Mouse (Mus musculus) monocyte, adult 5-6 weeks (primary cell): ENCODE results near the gene Rbm20. TPM values are rescaled to one million over a fixed set of nuclear protein-coding genes. Genes with fewer than 3 reads are reported as not detected.

Experiments
- ATAC-seq: fragments of 153-309, 156-312 bp; replicated peaks from 2 replicates; pipeline ENCODE4 v1.8.0; 2017; ENCODE audit warnings: mild to moderate bottlenecking; ENCODE audit not compliant: low TSS enrichment, insufficient number of reproducible peaks, severe bottlenecking, poor library complexity, low FRiP score
- total RNA-seq: library from RNA; stranded (forward); fragments of 200-1000, 200-491, 200-594 nt; gene quantifications from 3 replicates; pipeline ENCODE4 v1.2.3, GENCODE M21; 2017

Rbm20 gene
- total RNA-seq, 1 experiment from 2014 or later = not detected

DNA sequence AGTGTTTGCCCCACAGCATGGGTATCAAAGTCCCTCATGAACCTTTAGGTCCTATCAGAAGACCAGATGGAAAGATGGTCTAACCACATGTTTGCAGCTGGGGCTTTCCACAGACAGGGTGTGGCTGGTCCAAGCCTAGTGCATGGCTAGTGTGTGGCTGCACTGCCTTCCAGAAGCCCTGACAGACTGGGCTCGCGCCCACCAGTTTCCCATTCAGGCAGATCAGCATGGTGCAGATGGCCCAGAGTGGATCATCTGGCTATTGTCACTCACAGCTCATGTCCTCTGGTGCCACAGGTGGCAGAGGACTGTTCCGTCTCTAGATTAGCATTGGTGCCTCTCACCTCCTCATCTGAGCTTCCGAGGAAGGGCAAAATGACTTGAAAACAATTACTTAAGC is 33.8 kb downstream of the Rbm20 start:
- no peak for ATAC-seq

DNA sequence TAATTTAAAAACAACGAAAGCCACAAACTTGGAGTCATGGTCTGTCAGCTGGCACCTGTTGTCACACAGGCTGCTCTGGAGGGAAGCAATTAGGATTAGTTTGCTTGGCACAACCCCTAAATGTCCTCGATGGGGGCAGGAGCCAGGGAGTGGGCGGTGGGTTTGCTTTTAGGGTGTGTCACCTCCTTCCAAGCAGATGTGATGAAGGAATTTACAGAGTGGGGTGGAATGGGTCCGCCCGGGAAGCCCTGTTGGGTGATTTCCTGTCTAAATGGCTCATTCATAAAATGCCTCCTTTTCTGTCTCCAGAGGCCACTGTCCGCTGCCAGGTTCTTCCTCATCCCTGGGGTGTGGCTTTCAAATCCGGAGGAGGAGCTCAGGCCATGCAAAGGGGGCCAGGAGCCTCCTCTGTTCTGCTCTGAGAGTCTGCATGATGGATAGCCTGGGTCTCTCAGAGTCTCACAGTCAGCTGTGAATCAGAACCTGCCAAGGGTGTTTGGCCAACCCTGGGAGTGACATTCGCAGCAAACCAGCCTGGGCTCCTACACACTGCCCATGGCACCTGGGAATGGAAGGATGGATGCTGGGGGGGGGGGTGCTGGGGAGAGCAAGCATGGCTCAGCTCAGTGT is 34.3 kb downstream of the Rbm20 start:
- ATAC-seq = no peak

DNA sequence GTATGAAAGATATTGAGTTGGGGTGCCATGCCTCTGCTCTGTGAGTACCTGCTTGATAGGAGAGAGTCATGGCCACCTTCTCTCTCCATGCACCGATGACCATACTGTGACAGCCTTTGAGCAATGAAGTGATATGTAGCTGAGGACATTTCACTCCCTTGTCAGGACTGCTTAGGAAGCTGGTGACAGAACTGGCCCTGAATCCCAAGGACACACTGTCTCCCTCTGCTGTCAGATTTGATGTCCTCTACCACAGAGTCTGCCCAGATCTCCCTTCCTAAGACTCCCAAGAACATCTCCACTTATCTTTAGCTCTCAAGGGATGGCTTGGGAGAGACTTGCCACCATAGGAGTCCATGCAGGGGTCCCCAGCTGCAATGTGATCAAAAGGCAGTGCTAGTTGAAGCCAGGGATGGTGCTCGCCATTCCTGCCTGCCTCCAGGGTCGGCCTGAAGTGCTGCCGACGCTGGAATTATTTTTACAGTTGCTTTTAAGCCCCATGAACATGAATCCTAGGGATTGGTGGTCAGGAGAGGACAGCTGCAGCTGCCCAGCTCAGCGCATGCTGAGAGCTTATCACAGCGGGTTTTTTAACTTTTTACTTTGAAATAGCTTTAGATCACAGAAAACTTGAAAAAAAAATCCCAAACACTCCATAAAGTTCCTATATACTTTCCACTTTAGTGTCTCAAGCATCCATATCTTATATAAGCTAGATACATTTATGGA is 35.4 kb downstream of the Rbm20 start:
- ATAC-seq = no peak

DNA sequence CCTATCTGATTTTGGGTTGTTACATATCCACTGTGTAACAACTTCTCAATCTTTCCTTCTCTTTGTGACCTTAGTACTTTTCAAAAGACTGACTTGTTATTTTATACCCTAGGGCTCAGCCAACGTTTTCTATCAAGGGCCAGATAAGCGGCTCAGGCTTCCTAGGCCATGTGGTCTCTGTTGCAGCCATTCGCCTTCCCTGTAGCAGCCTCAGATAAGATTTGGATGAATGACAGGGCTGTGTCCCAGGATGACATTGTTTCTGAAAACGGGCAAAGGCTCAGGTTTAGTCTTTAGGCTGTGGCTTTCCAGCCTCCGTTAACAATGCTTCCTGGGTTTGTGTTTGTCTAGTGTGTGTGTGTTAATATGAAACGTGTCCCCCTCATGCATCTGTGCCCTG is 36.3 kb downstream of the Rbm20 start:
- no peak for ATAC-seq

DNA sequence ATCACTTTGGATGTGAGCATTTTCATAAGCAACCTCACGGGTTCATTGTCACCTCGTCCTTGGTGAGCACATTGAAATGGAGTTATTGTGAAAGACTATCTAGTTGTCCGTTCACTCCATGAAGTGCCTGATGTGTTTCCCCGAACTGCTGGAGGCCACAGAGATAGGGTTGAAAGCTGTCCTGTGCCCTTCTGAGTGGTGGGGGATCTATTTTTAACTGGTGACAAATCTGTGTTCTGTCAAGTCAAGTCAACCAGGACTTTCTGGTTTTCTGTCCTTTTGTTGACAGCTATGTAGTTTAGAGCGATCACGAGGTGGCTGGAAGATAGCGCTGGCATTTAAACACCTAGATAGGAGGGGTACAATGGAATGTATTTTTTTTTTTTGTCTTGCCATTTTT is 39.4 kb downstream of the Rbm20 start:
- ATAC-seq = no peak

DNA sequence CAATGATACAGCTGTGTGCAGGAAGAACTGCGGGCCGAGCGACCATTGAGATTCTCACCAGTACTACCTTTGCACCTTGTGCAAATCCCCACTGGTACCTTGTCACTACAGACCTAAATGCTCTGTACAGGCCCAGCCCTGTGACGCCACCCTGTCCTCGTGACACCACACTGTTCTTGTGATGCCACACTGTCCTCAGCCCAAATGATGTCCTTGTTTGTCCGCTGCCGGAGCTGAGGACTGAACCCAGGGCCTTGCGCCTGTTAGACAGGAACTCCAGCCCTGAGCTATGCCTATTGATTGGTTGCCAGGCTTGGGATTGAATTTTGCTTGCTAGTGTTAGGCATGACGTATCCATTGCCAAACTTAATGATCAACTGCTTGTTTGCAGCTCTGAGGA is 40.3 kb downstream of the Rbm20 start:
- ATAC-seq = no peak

DNA sequence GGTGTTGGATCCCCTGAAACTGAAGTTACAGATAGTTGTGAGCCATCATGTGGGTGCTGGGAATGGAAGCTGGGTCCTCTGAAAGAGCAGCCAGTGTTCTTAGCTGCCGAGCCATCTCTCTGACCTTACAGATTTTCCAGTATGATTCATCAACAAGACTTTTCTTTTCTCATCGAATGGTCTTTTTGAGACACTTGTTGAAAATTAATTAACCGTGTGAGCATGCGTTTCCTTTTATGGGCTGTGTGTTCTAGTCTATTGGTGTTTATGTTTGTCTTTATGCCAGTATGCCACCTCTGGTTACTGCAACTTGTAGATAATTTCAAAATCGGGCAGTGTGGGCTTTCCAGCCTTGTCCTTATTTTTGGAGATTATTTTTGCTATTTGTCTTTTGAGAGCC is 45.1 kb downstream of the Rbm20 start:
- ATAC-seq = no peak

DNA sequence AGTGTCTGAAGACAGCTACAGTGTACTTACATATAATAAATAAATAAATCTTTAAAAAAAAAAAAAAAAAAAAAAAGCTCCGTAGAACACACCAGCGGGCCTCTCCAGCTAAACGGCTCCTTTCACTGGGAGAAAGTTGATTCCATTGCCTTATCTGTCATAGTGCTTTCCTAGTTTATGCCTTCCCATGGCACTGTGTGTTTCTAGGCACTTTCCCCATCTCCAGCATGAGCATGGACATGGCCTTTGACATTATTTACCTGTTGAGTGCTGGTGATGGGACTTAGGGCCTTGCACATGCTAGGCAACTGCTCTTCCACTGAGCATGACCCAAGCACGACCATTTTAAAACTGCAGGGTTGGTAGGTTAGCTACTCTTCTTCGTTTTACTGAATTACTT is 46.9 kb downstream of the Rbm20 start:
- no peak for ATAC-seq

DNA sequence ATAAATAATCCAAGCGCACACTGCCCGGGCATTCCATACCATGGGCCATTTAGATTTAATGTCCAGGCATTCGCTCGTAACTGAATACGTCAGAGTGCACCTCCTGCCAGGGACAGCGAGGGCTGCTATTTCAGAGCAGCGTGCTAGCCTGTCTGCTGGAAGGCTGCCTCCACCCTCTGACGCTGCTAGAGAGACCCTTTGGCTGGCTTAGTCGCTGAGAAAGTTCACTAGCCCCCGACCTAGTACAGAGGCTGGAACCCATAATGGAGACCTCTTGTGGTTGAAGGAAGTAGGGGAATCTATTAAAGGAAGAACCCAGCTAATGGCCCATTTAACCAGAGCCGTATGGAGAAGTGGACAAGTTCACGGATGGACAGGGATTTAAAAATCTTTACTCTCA is 49.2 kb downstream of the Rbm20 start:
- ATAC-seq = no peak

DNA sequence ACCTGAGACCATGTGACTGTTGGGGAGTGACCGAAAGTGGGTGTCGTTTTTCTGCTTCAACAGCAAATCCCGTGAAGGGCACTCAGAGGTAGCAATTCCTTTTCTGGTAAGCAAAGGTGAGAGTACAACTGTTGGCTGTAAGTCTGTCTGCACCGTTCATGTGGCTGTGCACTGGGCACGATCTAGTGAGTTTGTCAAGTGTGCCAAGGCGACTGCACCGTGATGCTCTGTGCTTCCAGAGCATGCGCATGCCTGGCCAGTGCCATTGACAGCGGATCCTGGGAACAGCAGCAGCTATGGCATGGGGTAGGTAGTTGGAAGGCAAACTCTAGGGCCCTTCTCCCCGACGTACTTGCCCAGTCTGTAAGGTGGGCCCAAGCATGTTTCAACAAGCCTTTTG is 49.6 kb downstream of the Rbm20 start:
- no peak for ATAC-seq

DNA sequence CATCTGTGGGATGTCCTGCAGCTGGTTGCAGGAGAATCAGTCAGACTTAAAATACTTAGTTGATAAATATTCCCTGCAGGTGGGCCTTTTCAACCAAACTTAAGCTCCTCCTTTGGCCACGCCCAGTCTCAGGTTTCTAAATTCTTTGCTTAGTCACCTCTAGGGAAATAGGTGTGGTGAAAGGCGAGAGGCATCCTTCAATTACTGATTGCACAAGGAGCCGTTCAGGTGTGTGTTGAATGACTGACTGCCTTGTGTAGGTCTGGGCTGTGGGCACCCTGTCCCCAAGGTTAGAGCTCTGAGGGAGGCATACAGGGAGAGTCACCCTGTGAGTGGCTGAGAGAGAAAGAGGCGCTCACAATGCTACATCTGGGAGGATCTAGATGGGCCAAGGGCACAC is 50.2 kb downstream of the Rbm20 start:
- ATAC-seq = no peak

DNA sequence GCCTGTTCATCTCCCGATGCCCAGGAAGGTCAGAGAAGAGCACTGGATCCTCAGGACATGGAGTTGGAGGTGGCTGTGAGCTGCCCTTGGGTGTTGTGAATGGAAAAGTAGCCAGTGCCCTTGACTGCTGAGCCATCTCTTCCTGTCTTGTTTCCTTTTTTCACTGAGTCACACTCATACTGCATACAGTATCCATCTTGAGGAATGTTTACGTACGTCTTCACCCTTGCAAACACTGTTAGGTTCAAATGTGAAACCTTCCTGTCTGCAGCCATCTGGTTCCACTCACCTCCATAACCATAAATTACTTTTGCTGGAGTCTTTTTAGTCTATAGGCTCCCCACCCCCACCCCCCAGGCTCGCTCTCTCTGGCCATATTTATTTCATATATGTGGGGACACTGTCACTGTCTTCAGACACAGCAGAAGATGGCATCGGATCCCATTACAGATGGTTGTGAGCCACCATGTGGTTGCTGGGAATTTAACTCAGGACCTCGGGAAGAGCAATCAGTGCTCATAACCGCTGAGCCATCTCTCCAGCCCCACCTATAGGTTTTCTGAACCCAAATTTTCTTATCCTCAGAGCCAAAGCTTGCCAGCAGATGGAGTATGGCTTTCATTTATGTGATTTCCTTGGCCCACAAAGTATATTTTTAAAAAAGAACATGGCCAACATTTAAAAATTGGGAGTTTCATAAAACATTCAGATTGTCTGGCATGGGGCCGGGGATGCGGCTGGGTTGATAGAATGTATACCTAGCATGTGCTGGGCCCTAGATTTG is 51.0 kb downstream of the Rbm20 start:
- no peak for ATAC-seq

DNA sequence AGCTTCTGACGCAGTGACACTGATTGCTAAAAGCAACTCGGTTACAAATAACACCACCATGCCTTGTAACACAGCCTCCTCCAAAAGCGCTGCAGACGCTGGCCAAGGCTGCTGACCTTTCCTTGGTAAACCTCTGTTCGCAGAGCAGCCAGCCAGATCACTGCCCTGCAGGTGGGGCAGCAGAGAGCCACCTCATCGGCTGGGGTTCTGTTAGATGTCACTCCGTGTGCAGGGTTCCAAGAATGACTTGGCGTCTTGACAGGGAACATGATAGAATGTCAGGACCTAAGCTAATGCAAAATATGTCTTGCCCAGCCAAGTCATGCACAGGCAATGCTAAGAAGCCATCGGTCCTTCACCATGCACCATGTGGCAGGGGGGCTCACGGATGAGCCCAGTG is 52.8 kb downstream of the Rbm20 start:
- ATAC-seq = no peak

DNA sequence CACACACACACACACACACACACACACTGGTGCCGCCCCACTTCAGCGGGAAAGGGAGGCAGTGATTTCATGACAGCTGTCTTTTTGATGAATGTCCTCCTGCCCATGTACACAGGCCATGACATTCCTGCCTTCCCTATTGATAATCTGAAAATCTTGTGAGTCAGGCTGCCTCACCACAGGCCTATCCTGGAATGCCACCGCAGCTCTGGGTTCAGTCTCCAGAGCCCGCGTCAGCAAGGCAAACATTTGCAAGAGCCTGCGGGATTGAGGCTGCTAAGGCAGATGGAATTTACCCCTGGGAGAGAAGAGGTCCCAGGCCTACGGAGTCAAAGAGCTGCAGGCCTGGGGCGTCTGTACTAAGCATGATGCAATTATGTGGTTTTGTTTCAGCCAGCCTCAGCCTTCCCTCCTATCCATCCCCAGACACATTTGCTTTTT is 54.7 kb downstream of the Rbm20 start:
- no peak for ATAC-seq

DNA sequence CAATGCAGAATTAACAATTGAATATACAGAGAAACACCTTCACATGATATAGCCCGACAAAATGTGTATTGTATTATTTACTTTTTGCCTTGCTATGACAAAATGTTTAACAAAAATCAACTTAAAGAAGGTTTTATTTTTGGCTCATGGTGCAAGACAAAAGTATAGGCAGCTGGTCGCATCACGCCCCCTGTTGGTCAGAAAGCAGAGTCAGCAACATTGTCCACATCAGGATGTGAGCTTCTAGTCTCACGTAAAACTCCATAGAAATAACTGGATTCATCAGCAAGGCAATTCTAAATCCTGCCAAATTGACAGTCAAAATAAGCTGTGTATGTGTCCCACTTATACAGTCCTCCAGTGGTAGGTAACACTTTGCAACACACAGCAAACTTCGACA is 57.7 kb downstream of the Rbm20 start:
- ATAC-seq = no peak

DNA sequence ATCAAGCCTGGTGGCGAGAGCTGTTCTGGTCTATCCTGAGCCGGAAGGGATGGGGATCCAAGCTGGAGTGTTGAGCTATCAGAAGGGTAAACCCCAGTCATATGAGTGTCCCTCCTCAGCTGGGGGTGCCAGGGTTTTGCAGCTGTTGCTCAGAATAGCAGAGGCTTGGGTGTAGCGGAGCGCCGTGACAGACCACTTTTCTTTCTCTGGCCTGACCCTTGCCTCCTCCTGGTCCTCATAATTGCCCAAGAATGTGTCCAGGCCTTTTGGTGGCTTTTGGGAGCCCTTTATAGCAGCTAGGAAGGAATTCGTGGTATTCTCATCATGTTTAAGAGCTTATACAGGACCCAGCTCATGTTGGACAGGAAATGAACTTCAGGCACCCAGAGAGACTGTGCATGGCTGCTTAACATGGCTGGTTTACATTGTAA is 61.6 kb downstream of the Rbm20 start:
- no peak for ATAC-seq

DNA sequence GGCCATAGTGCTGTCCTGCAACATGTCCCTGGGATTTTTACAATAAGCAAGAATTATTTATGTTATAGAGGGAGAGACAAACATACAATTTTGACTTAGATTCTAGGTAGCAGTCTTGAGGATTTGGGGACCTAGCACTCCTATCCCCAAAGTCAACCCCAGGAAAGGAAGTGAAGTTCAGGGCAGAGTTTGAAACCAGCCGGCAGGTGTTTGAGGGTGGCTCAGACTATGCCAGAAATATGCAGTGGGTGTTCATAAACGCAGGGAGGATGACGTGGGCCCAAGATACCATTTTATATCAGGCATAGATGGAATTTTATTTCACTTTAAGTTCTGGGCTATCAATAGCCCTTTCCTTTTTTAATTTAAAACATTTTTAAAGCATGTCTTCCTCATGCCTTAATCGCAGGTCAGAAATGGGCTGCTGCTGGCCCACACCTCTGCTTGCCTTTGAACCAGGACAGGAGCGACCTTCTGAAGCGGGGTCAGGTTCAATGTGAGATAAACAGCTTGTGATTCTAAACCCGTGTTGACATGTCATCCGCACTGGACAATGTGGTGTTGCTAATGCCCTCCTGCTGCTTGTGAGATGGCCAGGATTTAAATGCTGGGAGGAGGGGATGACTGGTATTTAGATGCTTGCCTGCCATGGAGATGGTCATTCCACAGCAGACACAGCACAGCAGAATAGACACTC is 62.6 kb downstream of the Rbm20 start:
- no peak for ATAC-seq

DNA sequence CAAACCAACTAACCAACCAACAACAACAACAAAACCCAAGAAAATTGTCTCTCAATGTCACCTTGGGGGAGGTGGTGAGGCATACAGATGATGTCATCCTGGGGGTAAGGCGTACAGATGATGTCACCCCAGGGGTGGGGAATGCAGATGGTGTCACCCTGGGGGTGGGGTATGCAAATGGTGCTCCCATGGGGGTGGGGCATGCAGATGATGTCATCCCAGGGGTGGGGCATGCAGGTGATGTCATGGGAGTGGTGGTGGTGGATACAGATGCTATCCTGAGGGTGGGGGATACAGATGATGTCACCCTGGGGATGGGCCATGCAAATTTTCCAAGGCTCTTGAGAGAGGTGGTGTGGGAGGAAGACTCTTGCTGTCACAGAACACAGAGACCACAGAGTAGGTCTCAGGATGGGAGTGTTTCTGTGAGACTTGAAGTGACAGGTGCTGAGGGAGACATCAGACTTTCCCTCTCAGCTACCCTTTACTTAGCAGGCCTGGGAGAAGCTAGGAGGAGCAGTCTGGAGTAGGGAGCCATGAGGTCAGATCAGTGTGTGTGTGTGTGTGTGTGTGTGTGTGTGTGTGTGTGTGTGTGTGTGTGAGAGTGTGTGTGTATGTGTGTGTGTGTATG is 63.8 kb downstream of the Rbm20 start:
- no peak for ATAC-seq

DNA sequence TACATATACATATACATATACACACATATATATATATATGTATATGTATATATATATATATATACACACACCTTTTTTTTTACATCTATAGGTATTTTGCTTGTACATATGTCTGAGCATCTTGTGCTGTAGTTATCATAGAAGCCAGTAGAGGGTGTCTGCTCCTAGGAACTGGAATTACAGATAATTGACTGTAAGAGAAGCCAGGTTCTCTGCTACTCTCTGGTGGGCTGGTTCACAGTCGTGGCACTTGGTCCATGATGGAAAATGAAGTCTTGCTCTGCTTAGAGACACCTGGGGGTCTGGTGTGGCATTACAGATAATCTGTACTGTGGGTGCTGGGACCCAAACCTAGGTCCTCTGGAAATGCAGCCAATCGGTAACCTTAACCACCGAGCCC is 64.8 kb downstream of the Rbm20 start:
- ATAC-seq = no peak
